Mouse (Mus musculus): ENCODE results near the gene Thada. TPM values are rescaled to one million over a fixed set of nuclear protein-coding genes. Genes with fewer than 3 reads are reported as not detected.

The Thada gene
- total and polyA plus RNA-seq, 3 experiments: 17.3 to 26.7 (median 22.2) TPM

GRCm38 (mm10) chr17:84478276-84478675 lies 12.3 kb upstream of the Thada start:
- H3K79me2 ChIP-seq (replicated peaks; ENCODE audit: control insufficient read depth, extremely low read depth, insufficient read depth, poor library complexity, severe bottlenecking): no peaks in the 10 kb centered on the region
- H3K4me1 ChIP-seq (ENCODE audit: control insufficient read depth in 1 of 2, insufficient read depth in 2 of 2): no peaks in the 10 kb centered on the region; a peak in 1 of 4 replicates
- no peaks in the 10 kb centered on the region for H3K9me3 ChIP-seq (replicated peaks; ENCODE audit: low read length)
- no peaks in the 10 kb centered on the region for H3K27me3 ChIP-seq (replicated peaks)
- no peaks in the 10 kb centered on the region for H3K36me3 ChIP-seq (replicated peaks in 1 of 2; ENCODE audit: control insufficient read depth in 1 of 2, insufficient read depth in 1 of 2, low read length in 1 of 2)
- DNase-seq (ENCODE audit: extremely low read depth): no peak
- H3K27ac ChIP-seq (ENCODE audit: insufficient read depth, low read depth): no peak overlapping the region
- dilution Hi-C loops (cut with MboI; ENCODE audit: extremely low pct_ligation_motif_present, extremely low pct_unique_long_range_greater_than_20kb, low sequenced_read_pairs): no loop called here
- no peak overlapping the region for H3K4me3 ChIP-seq (replicated peaks in 1 of 3; ENCODE audit: low read depth in 2 of 3, low read length in 2 of 3, poor library complexity in 1 of 3)
- in situ Hi-C loops (cut with MboI; ENCODE audit: low pct_ligation_motif_present, low pct_unique_long_range_greater_than_20kb, low sequenced_read_pairs): no loop called here
- TF ChIP-seq NRF1 (IDR thresholded peaks at IDR 0.05; ENCODE audit: low read depth, low read length) (no peak), JUN (IDR thresholded peaks at IDR 0.05; ENCODE audit: insufficient read depth, low read depth, low read length) (no peak), TCF12 (IDR thresholded peaks at IDR 0.05; ENCODE audit: low read depth, low read length) (no peak), TBP (conservative IDR thresholded peaks at IDR 0.05; ENCODE audit: low read depth, low read length) (no peak), MEF2A (IDR thresholded peaks at IDR 0.05; ENCODE audit: borderline replicate concordance, low read depth, low read length) (no peak), ZNF384 (IDR thresholded peaks at IDR 0.05; ENCODE audit: low read depth, low read length) (no peak), ELF1 (IDR thresholded peaks at IDR 0.05; ENCODE audit: low read depth, low read length) (no peak), ZC3H11A (IDR thresholded peaks at IDR 0.05; ENCODE audit: low read depth, low read length) (no peak), E2F4 (IDR thresholded peaks at IDR 0.05; ENCODE audit: insufficient replicate concordance, low read depth, low read length) (no peak), SIN3A (IDR thresholded peaks at IDR 0.05; ENCODE audit: low read length) (no peak), MYC (IDR thresholded peaks at IDR 0.05; ENCODE audit: low read depth, low read length) (no peak)
- no peak overlapping the region for H3K4me2 ChIP-seq (ENCODE audit: insufficient read depth, low read depth, poor library complexity, severe bottlenecking)
- H3K9ac ChIP-seq (ENCODE audit: insufficient read depth, low read depth): no peak overlapping the region

GRCm38 (mm10) chr17:84477176-84477575 lies 11.2 kb upstream of the Thada start:
- no peak for DNase-seq (ENCODE audit: extremely low read depth)
- dilution Hi-C loops (cut with MboI; ENCODE audit: extremely low pct_ligation_motif_present, extremely low pct_unique_long_range_greater_than_20kb, low sequenced_read_pairs): no loop called here
- TF ChIP-seq MAX (IDR thresholded peaks at IDR 0.05; ENCODE audit: low read length): no peak
- TF ChIP-seq CTCF (conservative IDR thresholded peaks at IDR 0.05 in 1 of 2, IDR thresholded peaks at IDR 0.05 in 1 of 2; ENCODE audit: low read depth in 2 of 2, low read length in 2 of 2): no peak
- no peak for TF ChIP-seq POLR2A (IDR thresholded peaks at IDR 0.05; ENCODE audit: low read depth, low read length)
- no peak for TF ChIP-seq MAZ (IDR thresholded peaks at IDR 0.05; ENCODE audit: low read depth, low read length)
- no peak for TF ChIP-seq PAX5 (IDR thresholded peaks at IDR 0.05; ENCODE audit: low read length)
- no peak for TF ChIP-seq MYC (IDR thresholded peaks at IDR 0.05; ENCODE audit: low read depth, low read length)
- no peak for TF ChIP-seq RCOR1 (conservative IDR thresholded peaks at IDR 0.05; ENCODE audit: low read depth, low read length)
- TF ChIP-seq USF2 (conservative IDR thresholded peaks at IDR 0.05; ENCODE audit: low read depth, low read length): no peak
- Histone ChIP-seq H3K36me3 (replicated peaks in 1 of 2; ENCODE audit: control insufficient read depth in 1 of 2, insufficient read depth in 1 of 2, low read length in 1 of 2) (no peaks in the 10 kb centered on the region), H3K9ac (ENCODE audit: insufficient read depth, low read depth) (no peak overlapping the region), H3K79me2 (replicated peaks; ENCODE audit: control insufficient read depth, extremely low read depth, insufficient read depth, poor library complexity, severe bottlenecking) (no peaks in the 10 kb centered on the region), H3K27me3 (replicated peaks) (no peaks in the 10 kb centered on the region), H3K9me3 (replicated peaks; ENCODE audit: low read length) (no peaks in the 10 kb centered on the region), H3K4me2 (ENCODE audit: insufficient read depth, low read depth, poor library complexity, severe bottlenecking) (no peak overlapping the region), H3K4me1 (ENCODE audit: control insufficient read depth in 1 of 2, insufficient read depth in 2 of 2) (no peaks in the 10 kb centered on the region; a peak in 1 of 4 replicates), H3K4me3 (replicated peaks in 1 of 3; ENCODE audit: low read depth in 2 of 3, low read length in 2 of 3, poor library complexity in 1 of 3) (no peak overlapping the region), H3K27ac (ENCODE audit: insufficient read depth, low read depth) (no peak overlapping the region)
- in situ Hi-C loops (cut with MboI; ENCODE audit: low pct_ligation_motif_present, low pct_unique_long_range_greater_than_20kb, low sequenced_read_pairs): no loop called here

Data from CH12.LX (cell line).